Mouse (Mus musculus) layer of hippocampus, adult 9-11 months (tissue): ENCODE measurements around the gene Srebf1.

Source experiments
- DNase-seq: peaks from one replicate; pipeline ENCODE4 v3.0.0; 2022

Gene Srebf1

DNA sequence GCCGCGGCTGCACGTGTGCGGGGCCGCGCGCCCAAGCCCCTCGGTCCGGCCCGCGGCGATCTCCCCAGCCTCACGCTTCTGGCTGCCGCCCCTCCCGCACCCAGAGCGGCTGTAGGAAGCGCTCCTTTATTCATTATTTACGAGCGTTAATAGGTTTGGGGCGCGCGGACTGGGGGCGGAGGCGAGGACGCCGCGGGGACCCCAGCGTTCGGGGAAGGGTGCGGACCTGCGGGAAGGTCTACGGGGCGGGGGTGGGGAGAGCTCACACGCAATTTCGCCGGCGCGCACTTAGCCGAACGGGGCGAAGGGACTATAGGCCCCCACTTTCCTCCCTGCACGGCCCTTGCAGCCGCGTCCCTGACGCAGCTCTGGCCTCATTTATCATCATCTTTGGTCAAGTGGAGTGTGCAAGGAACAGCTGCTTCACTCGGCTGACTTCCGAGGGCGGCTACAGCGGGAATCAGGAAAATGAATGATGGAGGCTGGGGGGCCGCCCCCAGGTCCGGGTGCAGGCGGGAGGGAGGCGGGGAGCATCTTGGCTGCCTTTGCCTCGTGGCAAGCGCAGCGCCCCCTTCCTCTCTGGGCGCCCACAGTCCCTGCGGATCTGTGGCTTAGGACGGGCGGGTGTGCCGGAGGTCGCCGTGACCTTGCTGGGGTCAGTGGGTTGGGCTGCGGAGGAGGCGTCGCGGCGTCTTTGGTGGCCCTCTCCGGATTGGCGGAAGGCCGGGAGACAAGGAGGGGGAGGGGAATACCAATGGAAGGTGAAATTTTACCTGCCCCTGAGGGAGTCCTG, 46.0 kb downstream of the Srebf1 start:
- DNase-seq = peak; percentile 75

DNA sequence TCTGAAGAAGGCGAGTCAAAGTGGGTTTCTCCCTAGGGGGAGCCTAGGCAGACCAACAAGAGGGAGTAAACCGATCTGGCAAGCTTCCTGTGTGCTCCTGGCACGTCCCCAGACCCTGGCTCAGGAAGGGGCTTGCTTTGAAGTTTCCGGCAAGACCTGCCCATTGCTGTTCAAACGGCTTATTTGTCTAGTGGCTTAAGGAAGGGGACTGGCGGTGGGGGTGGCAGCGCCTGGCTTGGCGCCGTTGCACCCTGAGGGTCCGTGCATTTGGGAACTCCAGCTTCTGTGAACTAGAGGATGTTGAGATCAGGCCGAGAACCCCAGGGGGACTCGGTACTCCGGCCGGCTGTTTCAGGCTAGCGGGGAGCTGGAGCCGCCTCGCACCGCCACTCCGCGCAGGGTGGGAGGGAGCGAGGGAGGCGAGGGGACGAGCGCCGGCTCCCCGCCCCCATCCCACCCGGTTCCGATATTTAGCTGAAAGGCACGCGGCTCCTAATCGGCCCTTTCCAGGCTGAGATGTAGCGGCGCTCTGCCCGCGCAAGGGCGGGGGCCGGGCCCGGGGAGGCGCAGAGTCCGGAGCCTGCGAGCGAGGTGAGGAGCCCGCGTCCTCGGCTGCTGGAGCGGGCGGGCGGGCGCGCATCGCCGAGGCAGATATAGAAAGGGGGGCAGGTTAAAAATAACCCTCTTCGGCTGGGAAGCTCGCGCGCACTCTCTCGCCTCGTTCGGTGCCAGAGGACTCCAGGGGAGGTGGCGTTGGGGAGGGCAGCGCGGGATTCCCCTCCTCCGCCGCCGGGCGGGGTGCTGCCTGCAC, 46.8 kb downstream of the Srebf1 start:
- peak; percentile 75 for DNase-seq

DNA sequence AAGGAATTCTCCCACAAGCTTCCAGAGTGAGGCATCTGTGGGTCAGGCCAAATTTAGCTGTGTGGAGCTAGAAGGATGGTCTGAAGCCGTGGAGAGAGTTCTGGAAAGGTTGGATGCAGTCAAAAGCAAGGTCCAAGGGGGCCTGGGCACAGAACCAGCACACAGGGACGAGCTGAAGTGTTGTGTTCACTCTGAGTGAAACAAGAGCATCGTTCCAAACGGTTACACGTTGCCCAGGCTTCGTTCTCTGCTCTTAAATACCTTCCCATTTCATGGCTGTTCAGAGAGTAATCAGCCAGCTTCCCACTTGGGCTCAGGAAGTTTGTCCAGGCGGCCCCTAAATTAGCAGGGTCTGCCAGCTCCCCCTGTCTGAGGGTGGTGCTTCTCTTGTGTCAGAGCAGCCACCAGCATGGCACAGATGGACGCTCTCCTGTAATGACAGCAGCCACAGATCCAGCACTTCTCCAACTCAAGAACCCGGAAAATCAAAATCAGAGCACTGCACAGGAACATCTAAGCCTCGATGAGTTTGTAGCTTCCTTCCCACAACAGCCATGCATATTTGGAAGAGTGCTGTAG, 48.7 kb downstream of the Srebf1 start:
- no peak for DNase-seq

DNA sequence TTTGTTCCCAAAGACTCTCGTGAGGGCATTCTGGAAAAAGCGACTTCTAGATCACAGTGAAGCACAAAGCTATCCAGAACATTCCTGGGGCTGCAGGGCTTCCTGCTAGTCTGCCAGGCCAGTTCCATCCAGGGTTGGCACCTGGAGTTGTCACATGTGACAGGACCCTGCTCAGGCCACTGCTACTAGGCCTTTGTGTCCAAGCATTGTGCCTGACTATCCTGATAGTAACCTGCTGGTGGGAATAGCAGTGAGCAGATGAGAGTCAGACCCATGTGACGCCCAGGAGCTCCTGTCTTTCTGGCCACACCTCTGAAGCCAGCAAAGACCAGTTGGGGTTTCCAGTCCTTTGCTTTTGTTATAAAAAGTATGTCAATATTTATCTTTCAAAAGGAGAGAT, 50.3 kb downstream of the Srebf1 start:
- DNase-seq = no peak

DNA sequence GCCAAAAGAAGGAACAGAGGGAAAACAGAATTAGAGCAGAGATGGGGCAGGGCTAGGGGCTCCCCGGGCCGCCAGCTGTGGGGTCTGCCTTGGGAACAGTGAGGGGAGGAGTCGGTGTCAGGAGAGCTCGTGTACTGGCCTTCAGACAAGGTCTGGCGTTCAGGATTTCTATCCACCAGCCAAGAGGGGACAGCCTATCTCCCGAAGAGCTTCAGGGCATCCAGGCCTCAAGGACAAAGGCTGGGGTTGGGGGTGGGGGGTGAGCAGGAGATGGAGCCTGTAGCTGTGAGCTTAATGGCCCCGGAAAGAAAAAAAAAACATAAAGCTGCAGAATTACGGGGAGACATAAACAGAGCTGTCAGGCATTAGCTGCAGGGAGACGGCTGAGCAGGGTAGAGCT, 53.6 kb downstream of the Srebf1 start:
- no peak for DNase-seq

DNA sequence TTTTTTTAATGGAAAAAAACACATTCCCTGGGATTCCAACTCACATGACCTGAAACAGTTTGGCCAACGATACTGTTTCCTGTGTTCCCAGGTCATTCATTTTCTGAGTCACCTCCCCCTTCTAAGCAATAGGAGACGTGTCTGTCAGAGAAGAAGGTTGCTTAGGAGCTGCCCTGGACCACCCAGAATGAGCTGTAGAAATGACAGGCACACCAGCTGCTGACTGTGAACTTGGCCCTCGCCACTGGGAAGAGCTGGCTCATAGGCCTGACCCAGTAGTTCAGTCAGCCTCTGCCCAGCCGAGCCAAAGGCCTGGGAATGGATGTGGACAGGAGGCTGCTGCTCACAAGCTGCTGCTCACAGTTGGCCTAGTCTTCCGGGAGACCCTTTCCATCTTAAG, 57.3 kb downstream of the Srebf1 start:
- DNase-seq = no peak

DNA sequence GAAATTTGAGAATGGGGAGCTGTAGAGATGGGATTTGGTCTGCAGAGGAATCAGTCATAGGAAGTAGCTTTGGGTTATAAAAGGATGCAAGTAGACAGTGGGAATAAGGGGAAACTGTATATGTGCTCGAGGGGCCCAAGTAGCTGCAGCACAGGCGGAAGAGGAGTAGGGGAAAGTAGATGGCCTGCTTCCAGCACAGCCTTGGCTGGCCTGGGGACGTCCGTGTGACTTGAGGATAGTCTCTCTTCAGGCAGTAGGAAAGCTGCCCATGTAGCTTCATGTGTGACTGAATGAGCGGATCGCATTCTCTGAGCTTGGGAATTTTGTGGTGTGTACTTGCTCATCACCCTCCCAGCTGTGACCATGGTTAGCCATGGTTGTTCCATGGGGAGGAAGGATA, 57.9 kb downstream of the Srebf1 start:
- no peak for DNase-seq

DNA sequence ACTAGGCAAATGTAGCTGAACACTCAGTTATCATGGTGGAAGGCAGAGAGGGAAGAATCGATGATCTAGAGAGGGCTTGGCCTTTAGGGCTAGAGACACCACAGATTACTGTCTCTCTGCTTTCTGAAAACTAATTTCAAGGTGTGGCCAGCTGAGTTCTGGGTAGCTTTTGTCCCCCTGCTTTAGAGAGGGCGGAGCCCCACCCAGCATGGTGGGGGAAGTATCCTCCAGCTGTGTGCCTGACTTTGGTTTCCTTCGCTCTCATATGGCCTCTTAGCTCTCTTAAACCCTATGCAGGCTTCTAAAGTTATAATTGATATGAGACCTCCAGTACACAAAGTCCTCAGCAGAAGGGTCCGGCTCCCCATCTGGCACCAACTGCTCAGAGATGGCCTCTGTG, 59.0 kb downstream of the Srebf1 start:
- no peak for DNase-seq

DNA sequence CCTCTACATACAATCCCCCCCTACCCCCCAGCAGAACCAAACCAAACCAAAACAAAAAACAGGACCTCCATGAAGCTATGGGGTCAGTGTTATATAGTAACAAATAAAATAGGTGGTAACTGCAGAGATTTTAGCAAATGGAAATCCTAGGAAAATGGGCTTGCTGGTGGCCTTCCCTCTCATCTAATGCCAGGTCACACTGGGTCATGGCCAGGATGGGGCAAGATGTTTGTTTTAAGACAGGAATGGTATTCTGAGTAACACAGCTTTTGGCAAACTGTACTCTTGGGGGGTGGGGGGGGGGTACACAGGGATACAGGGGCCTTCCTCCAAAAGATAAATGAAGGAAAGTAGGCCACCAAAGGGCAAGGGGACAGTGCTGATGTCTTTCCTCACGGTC, 59.8 kb downstream of the Srebf1 start:
- no peak for DNase-seq

DNA sequence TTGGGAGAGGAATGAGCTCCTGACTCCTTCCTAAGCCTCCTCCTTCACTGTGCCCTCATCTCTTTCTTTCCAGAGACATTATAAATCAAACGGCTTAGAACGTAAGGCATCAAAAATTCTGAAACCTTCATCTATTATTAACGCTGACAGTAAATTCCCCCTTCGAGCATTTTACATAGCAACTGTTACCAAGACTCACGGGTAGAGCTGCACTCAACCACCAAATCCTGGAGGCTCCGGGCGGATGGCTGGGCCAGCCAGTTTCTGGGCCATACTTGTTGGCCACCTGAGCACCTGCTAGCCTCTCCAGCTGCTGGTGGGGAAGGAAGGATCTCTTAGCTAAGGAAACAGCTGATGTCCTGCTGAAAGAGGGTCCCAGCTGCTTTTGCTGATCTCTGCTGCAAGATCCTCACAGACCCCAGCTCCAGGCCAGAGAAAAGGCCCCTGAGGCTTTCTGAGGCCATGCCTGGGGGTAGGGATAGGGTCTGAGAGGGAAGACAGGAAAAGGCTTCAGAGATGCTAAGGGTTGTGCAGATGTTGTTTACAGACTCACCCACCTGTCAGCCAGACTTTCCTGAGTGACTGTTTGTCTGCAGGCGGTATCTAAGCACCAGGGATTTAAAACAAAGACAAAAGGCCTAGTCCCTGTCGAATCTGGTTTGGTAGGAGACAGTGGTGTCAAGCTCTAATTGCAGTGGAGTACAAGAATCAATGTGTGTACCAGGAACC, 61.1 kb downstream of the Srebf1 start:
- DNase-seq = no peak

DNA sequence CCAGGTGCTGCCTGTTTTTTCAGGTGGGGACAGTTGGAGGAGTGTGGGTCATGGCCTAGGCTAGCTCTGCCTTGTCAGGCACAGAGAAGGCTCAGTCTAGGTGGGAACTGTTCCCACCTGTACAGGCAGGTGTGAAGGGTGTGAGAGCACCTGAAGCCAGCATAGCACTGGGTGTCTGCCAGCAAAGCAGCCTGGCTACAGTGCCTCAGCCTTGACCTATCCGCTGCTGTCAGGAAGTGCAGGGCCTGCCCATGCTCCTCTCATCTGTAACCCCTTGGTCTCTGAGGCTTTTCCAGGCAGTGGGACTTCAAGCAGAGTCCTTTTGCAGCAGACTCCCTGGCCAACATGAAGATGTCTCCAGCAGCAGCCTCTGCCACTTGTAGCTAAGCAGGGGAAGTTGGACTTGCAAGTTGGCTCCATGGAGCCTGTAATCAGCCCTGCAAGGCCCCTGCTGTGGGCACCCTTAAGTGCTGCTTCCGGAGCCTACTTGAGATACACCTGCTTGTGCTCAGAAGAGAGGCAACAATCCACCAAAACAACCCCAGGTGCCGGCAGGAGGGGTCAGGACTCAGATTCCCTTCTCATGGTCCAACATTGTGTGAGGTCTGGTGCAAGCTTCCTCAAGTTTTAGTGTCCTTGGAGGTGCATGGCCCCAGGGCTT, 61.8 kb downstream of the Srebf1 start:
- no peak for DNase-seq

DNA sequence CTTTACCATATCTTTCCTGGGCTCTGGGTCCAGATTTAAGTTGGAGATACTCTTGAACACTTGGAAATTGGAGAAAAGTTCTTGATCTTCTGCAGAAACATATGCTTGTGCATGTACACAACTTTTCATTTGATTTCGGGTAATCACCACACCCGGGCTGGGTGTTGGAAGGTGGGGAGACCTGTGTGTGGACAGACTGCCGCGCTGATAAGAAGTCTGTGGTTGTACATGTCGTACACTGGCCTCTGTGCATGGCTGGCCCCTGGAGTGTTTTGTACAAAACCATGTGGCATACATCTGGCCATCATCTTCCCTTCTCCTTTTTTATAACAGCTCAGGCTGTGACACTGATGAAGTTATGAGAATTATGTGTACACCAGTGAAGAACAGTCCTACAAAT, 62.4 kb downstream of the Srebf1 start:
- no peak for DNase-seq

DNA sequence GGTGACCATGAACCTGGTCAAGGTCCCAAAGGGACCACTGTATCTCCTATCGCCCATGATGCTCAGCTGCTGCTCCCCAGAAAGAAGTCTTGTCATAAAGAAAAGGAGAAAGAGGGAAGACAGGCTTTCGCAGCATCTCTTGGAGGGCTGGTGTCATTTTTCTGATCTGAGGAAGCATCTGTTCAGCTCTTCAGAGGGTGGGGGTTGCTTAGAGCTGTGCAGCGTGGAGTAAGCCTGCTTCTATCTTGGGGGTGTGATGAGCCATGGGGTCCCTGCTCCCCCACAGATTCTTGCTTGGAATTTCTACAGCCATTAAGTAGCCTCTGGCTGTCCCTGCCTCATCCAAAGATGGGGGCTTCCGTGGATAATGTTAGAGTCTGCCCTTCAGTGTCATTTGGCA, 64.1 kb downstream of the Srebf1 start:
- DNase-seq = no peak

DNA sequence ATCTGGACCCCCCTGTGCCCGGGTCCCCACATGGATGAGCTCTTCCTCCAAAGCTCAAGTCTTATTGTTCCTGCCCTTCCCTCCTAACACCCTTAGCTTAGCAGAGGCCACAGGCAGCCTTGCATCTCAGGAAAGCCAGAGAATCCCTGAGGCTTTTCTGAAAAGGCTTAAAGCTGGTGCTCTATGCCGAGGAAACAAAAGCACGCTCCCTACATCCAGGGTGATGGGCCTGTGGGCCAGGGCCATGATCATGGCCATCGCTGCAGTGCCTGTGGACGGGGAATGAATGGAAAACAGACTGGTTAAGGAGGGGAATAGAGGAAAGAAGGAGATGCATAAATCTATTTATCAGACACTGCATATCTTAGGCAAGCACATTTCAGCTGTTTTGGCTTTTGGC, 66.7 kb downstream of the Srebf1 start:
- DNase-seq = no peak

DNA sequence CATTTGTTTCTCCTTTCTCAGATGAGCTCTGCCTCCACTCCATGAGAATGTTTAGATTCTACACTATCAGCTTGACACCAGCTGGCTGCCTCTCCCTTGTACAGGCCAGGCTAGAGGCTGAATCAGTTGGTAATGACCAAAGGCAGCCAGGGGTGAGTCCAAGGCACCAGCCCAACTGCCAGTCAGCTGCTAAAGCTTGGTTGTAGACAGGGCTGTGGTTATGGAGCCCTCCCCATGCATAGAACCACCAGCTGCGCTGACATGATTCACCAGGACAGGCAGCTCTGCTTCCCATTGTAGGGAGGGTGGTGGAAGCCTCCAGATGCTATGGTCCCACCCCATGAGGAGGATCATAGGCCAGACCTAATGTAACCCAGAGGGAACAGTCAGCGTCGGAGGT, 68.4 kb downstream of the Srebf1 start:
- DNase-seq = no peak

DNA sequence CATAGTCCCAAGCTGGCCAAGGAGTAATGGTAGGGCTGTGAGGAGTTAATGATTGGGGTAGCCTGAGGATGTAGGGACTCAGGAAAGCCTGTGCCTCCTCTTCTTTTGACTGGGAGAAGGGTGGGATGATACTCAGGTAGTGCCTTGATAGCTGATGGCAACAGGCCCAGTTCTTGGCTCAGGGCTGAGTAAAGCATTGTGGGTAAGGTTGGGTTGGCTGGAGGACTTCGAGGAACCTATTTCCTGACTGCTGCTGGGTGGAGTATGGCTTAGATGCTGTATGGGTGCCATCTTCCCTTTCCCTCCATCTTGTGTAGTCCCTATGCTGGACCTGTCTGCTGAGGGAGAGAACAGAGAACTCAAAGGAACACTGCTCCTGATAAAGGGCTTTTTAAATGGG, 70.0 kb downstream of the Srebf1 start:
- no peak for DNase-seq

DNA sequence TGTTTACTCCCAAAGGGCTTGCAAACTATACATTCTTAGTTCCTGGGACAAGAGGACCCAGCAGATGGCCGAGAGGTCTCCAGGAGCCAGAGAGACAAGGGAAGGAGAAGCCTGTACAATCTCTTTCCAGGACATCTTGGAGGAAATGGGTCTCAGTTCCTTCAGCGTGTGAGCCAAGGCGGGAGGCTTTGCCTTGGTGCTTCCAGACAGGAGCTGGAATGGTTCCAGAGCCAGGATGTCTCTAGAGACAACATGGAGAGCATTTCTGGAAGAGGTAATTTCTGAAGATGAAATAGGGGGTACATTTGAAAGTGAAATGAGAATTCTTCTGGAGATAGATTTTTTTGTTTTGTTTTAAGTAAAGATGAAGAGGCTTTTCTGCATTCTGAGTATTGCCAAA, 71.7 kb downstream of the Srebf1 start:
- no peak for DNase-seq
